Mouse (Mus musculus) liver, embryonic 15.5 days (tissue): ENCODE measurements around the gene Pex5. TPM values are rescaled to one million over a fixed set of nuclear protein-coding genes. Genes with fewer than 3 reads are reported as not detected.

ENCODE experiments used
- ATAC-seq: fragments of 200-750 bp; cut with Nextera tagmentation; 2 replicates; pipeline ENCODE4 v1.8.0; 2017; ENCODE audit warnings: moderate number of reproducible peaks, mild to moderate bottlenecking, moderate library complexity; ENCODE audit not compliant: insufficient read depth
- H3K27ac ChIP-seq: fragments of 300-500 bp; sonication (generic); replicated peaks from 2 replicates; pipeline ENCODE4 v1.5.1; 2015; ENCODE audit warnings: mild to moderate bottlenecking, inconsistent platforms
- H3K27me3 ChIP-seq: fragments of 300-500 bp; sonication (generic); 2 replicates; pipeline ENCODE4 v1.6.1; 2015; ENCODE audit warnings: mild to moderate bottlenecking, inconsistent platforms
- H3K36me3 ChIP-seq: fragments of 300-500 bp; sonication (generic); replicated peaks from 2 replicates; pipeline ENCODE4 v1.6.1; 2015; ENCODE audit warnings: moderate library complexity, mild to moderate bottlenecking, inconsistent platforms
- H3K4me1 ChIP-seq: fragments of 300-500 bp; sonication (generic); replicated peaks from 2 replicates; pipeline ENCODE4 v1.6.1; 2015; ENCODE audit warnings: inconsistent platforms
- H3K4me2 ChIP-seq: fragments of 300-500 bp; sonication (generic); 2 replicates; pipeline ENCODE4 v1.6.1; 2015; ENCODE audit warnings: moderate library complexity, mild to moderate bottlenecking, inconsistent platforms
- H3K4me3 ChIP-seq: fragments of 300-500 bp; sonication (generic); replicated peaks from 2 replicates; pipeline ENCODE4 v1.5.1; 2015; ENCODE audit warnings: mild to moderate bottlenecking, inconsistent platforms
- H3K9ac ChIP-seq: fragments of 300-500 bp; sonication (generic); 2 replicates; pipeline ENCODE4 v1.6.1; 2015; ENCODE audit warnings: moderate library complexity, mild to moderate bottlenecking, inconsistent platforms
- H3K9me3 ChIP-seq: fragments of 300-500 bp; sonication (generic); replicated peaks from 2 replicates; pipeline ENCODE4 v1.6.1; 2016; ENCODE audit warnings: inconsistent platforms
- WGBS: fragments of 180-500 bp; shearing (Covaris S2); methylation state at CpG from one replicate; pipeline ENCODE4 v1.1.7; 2015; ENCODE audit warnings: mixed read lengths; ENCODE audit not compliant: insufficient replicate concordance; 5-methylcytosine and 5-hydroxymethylcytosine counted together
- polyA plus RNA-seq: library from polyadenylated mRNA; unstranded; fragments of >200 nt; fragmentation: Nextera tagmentation; extraction: Ambion mirVana; gene quantifications from 2 replicates; pipeline ENCODE4 v1.2.1, GENCODE M21; 2015

Pex5 gene
- polyA plus RNA-seq, 1 experiment from 2014 or later = 21.7 TPM

DNA sequence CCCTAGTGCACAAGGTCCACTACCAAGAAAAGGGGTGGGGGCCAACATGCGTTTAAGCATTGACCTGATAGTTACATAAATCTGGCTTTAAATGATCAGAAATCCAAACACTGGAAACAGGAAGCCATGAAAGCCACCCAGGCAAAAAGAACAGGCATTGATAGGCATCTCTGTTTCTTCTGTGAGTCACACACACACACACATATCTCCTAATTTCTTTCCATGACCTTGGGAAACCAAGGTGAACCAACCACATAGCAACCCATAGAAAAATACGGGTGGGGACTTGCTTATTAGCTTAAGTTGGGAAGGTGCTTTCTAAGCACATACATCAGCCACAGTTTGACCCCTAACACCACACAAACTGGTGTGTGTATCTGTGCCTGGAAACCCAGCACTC is 32.5 kb upstream of the Pex5 start:
- H3K9ac ChIP-seq = no peak overlapping the region
- no peak overlapping the region for H3K4me2 ChIP-seq
- WGBS = 62% methylated on average over 2 of the region's 2 CpGs
- H3K4me3 ChIP-seq = no peak overlapping the region
- peaks cover 27% of the 10 kb centered on the region for H3K4me1 ChIP-seq
- no peaks in the 10 kb centered on the region for H3K36me3 ChIP-seq
- no peak for ATAC-seq
- no peaks in the 10 kb centered on the region for H3K9me3 ChIP-seq
- no peaks in the 10 kb centered on the region for H3K27me3 ChIP-seq
- no peak overlapping the region for H3K27ac ChIP-seq

DNA sequence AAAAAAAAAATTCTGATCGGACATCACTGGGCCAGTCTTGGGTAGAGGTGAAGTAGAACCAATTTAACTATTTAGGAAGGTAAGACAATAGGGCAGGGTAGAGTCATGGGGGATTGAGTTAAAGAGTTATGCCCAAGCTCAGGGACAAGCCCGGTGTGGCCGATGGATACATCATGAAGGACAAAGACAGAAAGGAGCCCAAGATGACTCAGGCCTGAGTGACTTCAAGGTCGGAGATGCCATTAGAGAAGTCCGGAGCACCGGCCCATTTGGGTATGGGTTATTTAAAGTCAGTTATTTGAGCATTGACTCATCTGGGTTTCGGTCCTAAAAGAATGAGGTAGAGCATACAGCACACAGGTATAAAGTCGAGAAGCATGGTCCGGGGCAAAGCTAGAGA is 31.6 kb upstream of the Pex5 start:
- Histone ChIP-seq H3K9ac (no peak overlapping the region), H3K4me2 (no peak overlapping the region), H3K4me3 (no peak overlapping the region), H3K27ac (no peak overlapping the region), H3K9me3 (no peaks in the 10 kb centered on the region), H3K4me1 (peaks cover 18% of the 10 kb centered on the region), H3K36me3 (no peaks in the 10 kb centered on the region), H3K27me3 (no peaks in the 10 kb centered on the region)
- no peak for ATAC-seq
- 82% methylated on average over 9 of the region's 9 CpGs for WGBS

DNA sequence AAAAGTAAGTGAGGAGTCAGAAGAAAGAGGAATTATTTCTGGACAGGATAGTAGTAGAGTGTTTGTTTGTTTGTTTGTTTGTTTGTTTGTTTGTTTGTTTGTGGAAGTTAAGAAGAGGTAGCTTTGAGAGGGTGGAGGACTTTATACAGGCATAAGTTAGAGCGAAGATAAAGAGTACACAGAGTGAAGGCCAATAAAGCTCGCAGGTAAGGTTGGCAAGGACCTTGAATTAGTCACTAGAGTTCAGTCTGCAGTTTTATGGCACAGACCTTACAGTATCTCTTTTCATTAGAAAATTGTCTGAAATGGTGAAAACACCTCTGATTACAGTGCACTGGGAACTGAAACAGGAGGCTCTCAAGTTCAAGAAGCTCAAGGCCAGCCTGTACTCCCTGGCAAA is 31.2 kb upstream of the Pex5 start:
- Histone ChIP-seq H3K4me2 (no peak overlapping the region), H3K9ac (no peak overlapping the region), H3K9me3 (no peaks in the 10 kb centered on the region), H3K27ac (no peak overlapping the region), H3K36me3 (no peaks in the 10 kb centered on the region), H3K4me1 (peaks cover 15% of the 10 kb centered on the region; the same call in 1 of the 2 replicates), H3K27me3 (no peaks in the 10 kb centered on the region), H3K4me3 (no peak overlapping the region)
- ATAC-seq = no peak
- WGBS = 71% methylated on average over 2 of the region's 2 CpGs

DNA sequence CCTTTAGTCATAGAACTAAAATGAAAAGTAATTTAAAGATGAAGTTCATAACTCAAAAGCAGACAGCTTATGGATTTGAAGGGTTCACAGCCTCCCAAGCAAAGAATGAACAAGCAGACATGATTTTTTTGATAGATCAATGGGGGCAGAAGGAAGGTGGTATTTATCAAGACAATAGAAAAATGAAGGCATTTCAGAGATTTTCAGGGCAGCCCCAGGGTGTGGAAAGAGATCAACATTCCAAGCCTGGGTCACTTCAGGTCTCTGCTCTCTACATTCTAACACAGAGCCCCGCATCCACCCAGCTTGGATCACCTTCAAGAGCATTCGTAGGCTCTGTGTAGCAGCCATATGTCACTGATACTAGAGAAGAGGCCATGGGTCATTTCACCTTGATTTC is 28.5 kb upstream of the Pex5 start:
- Histone ChIP-seq H3K4me1 (peaks cover 5% of the 10 kb centered on the region; the same call in 1 of the 2 replicates), H3K36me3 (0 out of 2 replicates have a peak, but pooled peaks cover under 1% of the 10 kb centered on the region), H3K9me3 (no peaks in the 10 kb centered on the region), H3K4me3 (no peak overlapping the region), H3K4me2 (no peak overlapping the region), H3K27me3 (no peaks in the 10 kb centered on the region), H3K9ac (no peak overlapping the region), H3K27ac (no peak overlapping the region)
- no peak for ATAC-seq
- 82% methylated on average over 2 of the region's 2 CpGs for WGBS

DNA sequence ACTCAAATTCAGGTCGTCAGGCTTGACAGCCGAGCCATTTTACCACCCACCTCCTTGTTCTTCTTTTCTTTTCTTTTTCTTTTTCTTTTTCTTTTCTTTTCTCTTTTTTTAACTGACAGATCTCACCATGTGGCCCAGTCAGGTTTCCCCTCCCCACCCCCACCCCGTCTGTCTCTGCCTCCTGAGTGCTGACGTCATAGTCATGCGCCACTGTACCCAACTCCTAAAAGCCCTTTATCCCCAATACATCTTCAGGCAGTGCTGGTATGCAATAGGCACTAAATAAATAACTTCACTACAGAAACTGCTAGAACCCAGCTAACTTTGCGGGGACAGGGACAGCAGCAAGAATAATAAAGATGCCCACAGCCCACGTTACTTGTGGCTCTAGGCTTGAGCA is 21.4 kb upstream of the Pex5 start:
- Histone ChIP-seq H3K4me2 (no peak overlapping the region), H3K27ac (no peak overlapping the region), H3K27me3 (no peaks in the 10 kb centered on the region), H3K9ac (no peak overlapping the region), H3K4me3 (no peak overlapping the region), H3K9me3 (no peaks in the 10 kb centered on the region), H3K4me1 (no peaks in the 10 kb centered on the region), H3K36me3 (0 out of 2 replicates have a peak, but pooled peaks cover 5% of the 10 kb centered on the region)
- no peak for ATAC-seq
- 73% methylated on average over 7 of the region's 7 CpGs for WGBS

DNA sequence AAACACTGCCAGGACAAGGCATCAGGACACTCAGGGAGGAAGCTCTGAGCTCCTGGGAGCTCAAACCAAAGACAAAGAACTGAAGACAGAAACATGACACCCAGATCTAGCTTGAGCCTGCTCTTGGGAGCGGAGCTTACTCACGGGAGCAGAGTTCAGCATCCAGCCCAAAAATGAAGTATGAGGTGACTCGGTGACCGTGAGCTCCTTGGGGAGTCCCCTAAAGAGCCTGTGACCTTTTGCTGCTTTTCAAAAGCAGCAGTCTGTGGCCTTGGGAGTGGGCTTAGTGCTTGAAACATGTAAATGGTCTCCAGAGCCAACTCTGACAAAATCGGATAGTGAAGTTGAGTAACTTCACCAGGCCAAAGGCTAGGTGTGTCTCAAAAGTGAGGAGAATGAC is 20.3 kb upstream of the Pex5 start:
- H3K4me3 ChIP-seq = no peak overlapping the region
- no peak overlapping the region for H3K9ac ChIP-seq
- no peaks in the 10 kb centered on the region for H3K27me3 ChIP-seq
- no peak for ATAC-seq
- no peaks in the 10 kb centered on the region for H3K9me3 ChIP-seq
- no peaks in the 10 kb centered on the region for H3K4me1 ChIP-seq
- no peak overlapping the region for H3K27ac ChIP-seq
- H3K36me3 ChIP-seq = 0 out of 2 replicates have a peak, but pooled peaks cover 5% of the 10 kb centered on the region
- H3K4me2 ChIP-seq = no peak overlapping the region
- WGBS = 70% methylated on average over 5 of the region's 5 CpGs

DNA sequence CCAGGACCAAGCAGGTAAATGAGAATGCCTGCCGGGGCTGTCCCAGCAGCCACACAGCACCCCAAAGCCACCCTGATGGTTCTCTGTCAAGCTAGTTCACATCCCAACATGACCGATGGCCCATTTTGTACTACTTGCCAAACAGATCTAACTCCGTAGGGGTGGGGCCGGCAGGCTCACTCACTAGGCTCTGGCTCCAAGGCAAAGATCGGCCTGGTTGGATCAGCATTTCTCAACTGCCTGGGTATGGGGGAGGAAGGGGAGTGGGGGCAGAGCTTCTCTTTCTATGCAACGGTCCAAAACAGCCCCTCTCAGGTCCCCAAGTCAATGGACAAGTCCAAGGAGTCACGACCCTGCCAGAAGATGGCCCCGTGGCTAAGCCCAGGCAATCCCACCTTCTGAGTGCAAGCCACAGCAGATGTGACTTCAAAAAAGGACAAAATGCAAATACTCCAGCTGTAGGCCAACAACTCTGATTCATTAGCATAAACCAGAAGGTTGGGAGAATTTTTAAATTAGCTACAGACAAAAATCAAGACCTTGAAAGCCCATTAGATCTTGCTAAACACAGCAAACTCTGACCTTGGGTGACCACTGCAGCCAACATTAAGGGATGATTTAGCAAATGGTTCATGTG is 18.9 kb upstream of the Pex5 start:
- H3K27ac ChIP-seq = no peak overlapping the region

DNA sequence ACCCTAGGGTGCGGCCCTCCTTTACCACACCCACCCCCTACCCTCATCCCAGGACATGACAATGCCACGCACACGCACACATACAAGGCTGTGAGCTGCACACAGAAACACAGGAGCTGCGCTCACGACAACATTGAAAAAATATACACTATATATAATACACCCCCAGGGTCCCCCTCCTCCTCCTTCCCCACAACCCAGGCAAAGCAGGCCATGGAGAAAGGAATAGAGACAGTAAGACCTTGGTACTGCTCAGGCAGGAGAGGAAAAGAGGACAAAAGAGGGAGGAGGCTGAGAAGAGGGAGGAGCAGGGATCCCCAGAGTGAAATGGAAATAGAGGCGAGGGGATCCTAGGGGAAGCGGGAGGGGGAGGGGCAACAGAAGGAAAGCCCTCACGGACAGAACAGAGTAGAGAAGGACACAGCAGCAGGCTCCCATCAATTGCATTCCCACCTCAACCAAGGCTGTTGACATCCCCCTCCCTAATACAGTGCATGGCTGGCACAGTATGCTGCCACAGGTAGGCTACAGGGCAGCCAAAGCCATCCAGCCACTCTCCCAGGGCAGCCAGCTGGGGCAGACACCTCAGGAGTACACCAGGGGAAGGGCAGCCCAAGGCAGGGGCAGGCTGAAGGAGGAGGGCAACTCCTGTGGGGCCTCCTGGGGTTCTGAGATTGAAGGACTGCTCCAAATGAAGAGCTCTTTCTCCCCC is 16.1 kb upstream of the Pex5 start:
- WGBS = 61% methylated on average over 8 of the region's 8 CpGs
- peaks cover under 1% of the 10 kb centered on the region; the same call in 1 of the 2 replicates for H3K4me1 ChIP-seq
- H3K4me3 ChIP-seq = no peak overlapping the region
- H3K4me2 ChIP-seq = no peak overlapping the region
- no peaks in the 10 kb centered on the region for H3K9me3 ChIP-seq
- H3K27me3 ChIP-seq = no peaks in the 10 kb centered on the region
- H3K36me3 ChIP-seq = no peaks in the 10 kb centered on the region
- ATAC-seq = no peak
- H3K27ac ChIP-seq = no peak overlapping the region
- no peak overlapping the region for H3K9ac ChIP-seq

More for the DNA sequence above, 18.9 kb upstream of the Pex5 start:
- no peaks in the 10 kb centered on the region for H3K27me3 ChIP-seq
- no peaks in the 10 kb centered on the region for H3K9me3 ChIP-seq
- ATAC-seq = no peak
- no peak overlapping the region for H3K4me2 ChIP-seq
- 64% methylated on average over 8 of the region's 8 CpGs for WGBS
- 0 out of 2 replicates have a peak, but pooled peaks cover 5% of the 10 kb centered on the region for H3K36me3 ChIP-seq
- H3K4me1 ChIP-seq = no peaks in the 10 kb centered on the region
- no peak overlapping the region for H3K4me3 ChIP-seq
- H3K9ac ChIP-seq = no peak overlapping the region

DNA sequence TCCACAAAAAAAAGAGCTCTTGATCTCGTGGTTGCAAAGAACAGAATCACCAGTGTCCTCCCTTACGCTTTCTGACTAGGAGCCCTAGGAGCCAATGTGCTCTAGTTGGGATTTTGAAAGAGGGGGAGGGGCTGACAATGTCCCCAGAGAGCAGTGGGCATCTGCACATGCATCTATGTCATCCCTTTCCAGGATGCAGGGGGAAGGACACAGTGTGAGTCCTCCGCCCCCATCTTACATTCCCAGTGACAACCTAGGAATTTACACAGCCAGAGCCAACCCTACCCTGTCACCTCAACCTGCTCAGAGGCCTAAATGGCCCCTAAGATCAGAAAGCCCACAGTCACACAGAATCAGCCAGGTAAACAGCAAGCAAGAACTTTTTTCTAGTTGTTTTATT is 15.5 kb upstream of the Pex5 start:
- Histone ChIP-seq H3K27ac (no peak overlapping the region), H3K4me3 (no peak overlapping the region), H3K9ac (no peak overlapping the region), H3K9me3 (no peaks in the 10 kb centered on the region), H3K27me3 (no peaks in the 10 kb centered on the region), H3K4me2 (no peak overlapping the region), H3K4me1 (peaks cover 6% of the 10 kb centered on the region), H3K36me3 (no peaks in the 10 kb centered on the region)
- WGBS = 60% methylated on average over 3 of the region's 3 CpGs
- ATAC-seq = no peak

DNA sequence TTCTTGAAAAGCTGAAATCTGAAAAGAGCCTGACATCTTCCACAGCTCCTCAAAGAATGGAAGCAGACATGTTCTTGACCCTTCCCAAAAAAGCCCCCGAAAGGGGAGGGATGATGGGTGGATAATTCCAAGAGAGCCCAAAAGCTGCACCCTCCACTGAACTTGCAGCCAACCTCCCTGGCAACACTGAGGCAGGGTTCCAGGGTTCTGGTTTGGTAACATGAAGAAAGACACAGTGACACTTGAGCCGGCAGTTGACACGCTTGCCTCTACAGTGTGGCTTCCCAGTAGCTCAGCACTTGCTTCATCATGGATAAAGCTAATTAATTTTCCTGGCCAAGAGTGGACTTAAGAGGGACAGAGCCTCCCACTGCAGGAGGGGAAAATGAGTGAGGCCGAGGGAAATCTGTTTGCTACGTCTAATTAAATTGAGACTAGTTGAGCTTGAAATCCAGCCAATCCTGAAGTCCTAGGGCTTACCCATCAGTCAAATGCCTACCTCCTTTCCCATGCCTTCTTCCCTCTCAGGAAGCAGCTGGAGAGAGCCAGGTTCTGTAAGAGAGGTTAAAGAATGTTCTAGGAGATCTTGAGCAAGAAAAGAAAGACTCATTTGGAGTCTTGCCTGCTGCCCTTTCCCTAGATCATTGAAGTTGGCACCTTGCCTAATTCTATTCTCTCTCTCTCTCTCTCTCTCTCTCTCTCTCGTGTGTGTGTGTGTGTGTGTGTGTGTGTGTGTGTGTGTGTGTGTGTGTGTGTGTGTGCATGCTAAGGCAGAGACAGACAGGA is 13.1 kb upstream of the Pex5 start:
- H3K4me3 ChIP-seq = no peak overlapping the region
- no peak for ATAC-seq
- H3K27ac ChIP-seq = no peak overlapping the region
- no peaks in the 10 kb centered on the region for H3K36me3 ChIP-seq
- H3K27me3 ChIP-seq = no peaks in the 10 kb centered on the region
- H3K4me2 ChIP-seq = no peak overlapping the region
- H3K9ac ChIP-seq = no peak overlapping the region
- WGBS = 55% methylated on average over 6 of the region's 6 CpGs
- peaks cover 22% of the 10 kb centered on the region for H3K4me1 ChIP-seq
- H3K9me3 ChIP-seq = no peaks in the 10 kb centered on the region

DNA sequence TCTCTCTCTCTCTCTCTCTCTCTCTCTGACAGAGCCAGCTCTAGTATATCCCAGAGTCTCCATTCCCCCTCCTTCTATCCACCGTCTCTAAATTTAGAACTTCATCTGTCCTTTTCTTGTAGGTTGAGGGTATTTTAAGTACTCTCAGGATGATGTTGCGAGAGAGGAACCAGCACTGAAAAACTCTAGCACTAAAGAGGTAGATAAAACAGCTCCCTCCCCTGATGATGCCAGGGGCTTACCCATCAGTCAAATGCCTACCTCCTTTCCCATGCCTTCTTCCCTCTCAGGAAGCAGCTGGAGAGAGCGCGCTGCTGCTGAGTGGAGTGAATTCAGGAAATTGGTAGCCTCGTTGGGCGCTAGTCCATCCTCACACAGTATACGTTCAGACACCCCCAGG is 12.4 kb upstream of the Pex5 start:
- WGBS = 62% methylated on average over 7 of the region's 7 CpGs
- no peak overlapping the region for H3K27ac ChIP-seq
- no peak overlapping the region for H3K9ac ChIP-seq
- no peaks in the 10 kb centered on the region for H3K9me3 ChIP-seq
- H3K4me2 ChIP-seq = no peak overlapping the region
- no peak for ATAC-seq
- H3K4me1 ChIP-seq = peaks cover 22% of the 10 kb centered on the region
- no peaks in the 10 kb centered on the region for H3K36me3 ChIP-seq
- H3K4me3 ChIP-seq = no peak overlapping the region
- no peaks in the 10 kb centered on the region for H3K27me3 ChIP-seq
